Mouse (Mus musculus): ENCODE results near the gene Lrp5.

DNA sequence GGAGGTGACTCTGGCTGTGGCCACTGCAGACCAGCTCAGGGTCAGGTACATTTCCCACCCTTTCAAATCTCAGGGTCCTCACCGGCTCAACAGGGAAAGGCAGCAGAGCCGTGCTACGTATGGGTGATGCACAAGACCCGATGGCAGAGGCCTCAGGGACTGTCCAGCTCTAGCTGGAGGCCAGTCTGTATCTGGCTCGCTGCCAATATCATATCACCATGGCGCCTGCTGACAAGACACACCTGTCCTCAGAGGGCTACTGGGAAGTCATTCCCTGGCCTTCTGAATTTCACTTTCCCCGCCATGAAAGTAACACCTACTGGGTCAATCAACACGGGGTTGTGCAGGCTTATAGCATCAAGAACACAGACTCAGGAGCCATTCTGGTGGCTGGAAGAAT is 74.6 kb downstream of the Lrp5 start:
- no peak for TF ChIP-seq TBP (IDR thresholded peaks at IDR 0.05; ENCODE audit: low read depth, low read length)
- TF ChIP-seq POLR2A (IDR thresholded peaks at IDR 0.05; ENCODE audit: control insufficient read depth in 1 of 2, insufficient read depth in 1 of 2, low read depth in 1 of 2, low read length in 2 of 2, poor library complexity in 1 of 2) = no peak
- TF ChIP-seq POLR2AphosphoS2 (IDR thresholded peaks at IDR 0.05; ENCODE audit: low read length) = no peak
- TF ChIP-seq SIN3A (IDR thresholded peaks at IDR 0.05; ENCODE audit: low read length) = no peak
- no peak for TF ChIP-seq MXI1 (IDR thresholded peaks at IDR 0.05; ENCODE audit: low read depth, low read length)
- no peak for TF ChIP-seq MYB (IDR thresholded peaks at IDR 0.05; ENCODE audit: low read depth, low read length)
- no peak for TF ChIP-seq TCF12 (IDR thresholded peaks at IDR 0.05; ENCODE audit: low read depth, low read length)
- no peak for TF ChIP-seq CTCF (IDR thresholded peaks at IDR 0.05 in 2 of 3, conservative IDR thresholded peaks at IDR 0.05 in 1 of 3; ENCODE audit: control insufficient read depth in 1 of 3, insufficient read depth in 1 of 3, low read depth in 2 of 3, low read length in 3 of 3, poor library complexity in 1 of 3, severe bottlenecking in 1 of 3)
- TF ChIP-seq MEF2A (IDR thresholded peaks at IDR 0.05; ENCODE audit: extremely low read depth, insufficient replicate concordance, low read depth, low read length, poor library complexity, severe bottlenecking) = no peak
- no peak for TF ChIP-seq CHD2 (IDR thresholded peaks at IDR 0.05; ENCODE audit: low read length)

Measured in MEL (cell line).